24 mouse cellular contexts compared by ENCODE assay signal in the genomic region with DNA sequence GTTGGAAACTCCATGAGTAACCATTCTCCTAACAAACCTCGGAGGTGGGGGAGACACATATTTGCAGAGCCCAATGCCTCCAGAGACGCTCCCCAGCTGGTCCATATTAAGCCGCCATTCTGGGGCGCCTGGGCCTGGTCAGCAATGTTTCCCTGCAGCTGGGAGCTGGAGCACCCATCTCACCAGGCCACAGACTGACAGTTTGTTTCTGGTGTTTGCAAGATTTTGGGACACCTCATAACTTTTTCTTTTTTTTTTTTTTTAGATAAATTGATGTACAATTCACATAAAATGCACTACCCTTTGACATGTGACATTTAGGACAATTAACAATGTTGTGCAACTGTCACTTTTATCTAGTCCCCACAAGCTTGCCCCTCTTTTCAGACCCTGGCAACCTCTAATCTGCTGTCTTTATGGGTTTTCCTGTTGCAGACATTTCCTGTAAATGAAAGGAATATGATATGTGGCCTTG. TPM values are rescaled to one million over a fixed set of nuclear protein-coding genes. Genes with fewer than 3 reads are reported as not detected.
DNase-seq lines count a peak whose midpoint lies in the region; ATAC-seq and TF ChIP-seq lines count a peak whose summit lies in the region.
"Had no signal": no experiment of that assay in that cellular context is flagged by ENCODE, and none has a peak within 500 bp of the region (broad histone marks: within the 10 kb centered on the region; RNA-seq: fewer than 3 reads in every experiment).

No protein-coding gene starts in this region.

- dilution Hi-C loops in CH12.LX (cut with MboI; ENCODE audit: extremely low pct_ligation_motif_present, extremely low pct_unique_long_range_greater_than_20kb, low sequenced_read_pairs), result no loop called here

- H3K27ac ChIP-seq in kidney, adult 2 months (ENCODE audit: insufficient read depth, low read depth, low read length), result no peak overlapping the region
- H3K27ac ChIP-seq in kidney, embryonic 16.5 days (ENCODE audit: low read length), result no peak overlapping the region
- H3K27ac ChIP-seq in lung, embryonic 14.5 days (ENCODE audit: low read depth), result no peak overlapping the region
- no peak overlapping the region for H3K27ac ChIP-seq in CH12.LX (ENCODE audit: insufficient read depth, low read depth)
- no peak overlapping the region for H3K27ac ChIP-seq in left cerebral cortex, adult 2 months
- H3K27ac ChIP-seq: embryonic facial prominence, embryonic 13.5 days; heart, embryonic 13.5 days; limb, embryonic 10.5 days; macrophage; midbrain, embryonic 12.5 days; neural tube, embryonic 12.5 days had no signal

- no peak for TF ChIP-seq POLR2A in kidney, adult 2 months (IDR thresholded peaks at IDR 0.05; ENCODE audit: low read depth, low read length)
- no peak for TF ChIP-seq POLR2A in CH12.LX (IDR thresholded peaks at IDR 0.05; ENCODE audit: low read depth, low read length)

- no peak overlapping the region for H3K9ac ChIP-seq in kidney, embryonic 16.5 days (replicated peaks; ENCODE audit: low read length)
- H3K9ac ChIP-seq in lung, embryonic 14.5 days, result no peak overlapping the region
- no peak overlapping the region for H3K9ac ChIP-seq in CH12.LX (ENCODE audit: insufficient read depth, low read depth)
- H3K9ac ChIP-seq: embryonic facial prominence, embryonic 13.5 days; forebrain, postnatal 0 days; heart, embryonic 13.5 days; midbrain, embryonic 12.5 days; neural tube, embryonic 12.5 days had no signal

- no peaks in the 10 kb centered on the region for H3K27me3 ChIP-seq in kidney, adult 2 months (replicated peaks; ENCODE audit: control insufficient read depth, insufficient read depth, low read length)
- peaks cover 6% of the 10 kb centered on the region; the same call in 1 of the 2 replicates for H3K27me3 ChIP-seq in kidney, embryonic 16.5 days (ENCODE audit: insufficient read depth, low read length)
- no peaks in the 10 kb centered on the region for H3K27me3 ChIP-seq in lung, embryonic 14.5 days (ENCODE audit: insufficient read depth, low read length)
- H3K27me3 ChIP-seq in CH12.LX (replicated peaks), result no peaks in the 10 kb centered on the region
- H3K27me3 ChIP-seq: neural tube, embryonic 12.5 days had no signal

- 73% methylated on average over 4 of the region's 4 CpGs for WGBS in kidney, adult 2 months
- 73% methylated on average over 4 of the region's 4 CpGs for WGBS in kidney, embryonic 16.5 days
- WGBS in lung, embryonic 14.5 days, result 61% methylated on average over 4 of the region's 4 CpGs

- in situ Hi-C loops in CH12.LX (cut with MboI; ENCODE audit: low pct_ligation_motif_present, low pct_unique_long_range_greater_than_20kb, low sequenced_read_pairs), result loop anchor here (25.0 kb wide), 1 partner anchor 235 kb away; no protein-coding TSS in a partner anchor

- no peak; the same call in 1 of the 2 replicates for TF ChIP-seq EP300 in CH12.LX (IDR thresholded peaks at IDR 0.05; ENCODE audit: low read length)

- TF ChIP-seq CTCF in kidney, adult 2 months (conservative IDR thresholded peaks at IDR 0.05; ENCODE audit: insufficient read depth, insufficient read length, low read depth, low read length), result no peak
- no peak for TF ChIP-seq CTCF in lung, embryonic 14.5 days (IDR thresholded peaks at IDR 0.05; ENCODE audit: low read depth)
- TF ChIP-seq CTCF in CH12.LX (conservative IDR thresholded peaks at IDR 0.05 in 1 of 2, IDR thresholded peaks at IDR 0.05 in 1 of 2; ENCODE audit: low read depth in 2 of 2, low read length in 2 of 2), result no peak
- TF ChIP-seq CTCF in left cerebral cortex, adult 2 months (IDR thresholded peaks at IDR 0.05), result no peak

- no peaks in the 10 kb centered on the region for H3K9me3 ChIP-seq in kidney, embryonic 16.5 days (ENCODE audit: low read length)
- no peaks in the 10 kb centered on the region for H3K9me3 ChIP-seq in lung, embryonic 14.5 days (ENCODE audit: low read depth, low read length)
- H3K9me3 ChIP-seq in CH12.LX (replicated peaks; ENCODE audit: low read length), result no peaks in the 10 kb centered on the region
- H3K9me3 ChIP-seq: embryonic facial prominence, embryonic 13.5 days; heart, embryonic 13.5 days; limb, embryonic 10.5 days; midbrain, embryonic 12.5 days; neural tube, embryonic 12.5 days had no signal

- intact Hi-C loops in left cerebral cortex, adult 2 months (cut with DNase I), result no loop called here

- H3K4me2 ChIP-seq in kidney, embryonic 16.5 days (replicated peaks; ENCODE audit: low read depth, low read length), result no peak overlapping the region
- no peak overlapping the region for H3K4me2 ChIP-seq in lung, embryonic 14.5 days
- H3K4me2 ChIP-seq in CH12.LX (ENCODE audit: insufficient read depth, low read depth, poor library complexity, severe bottlenecking), result no peak overlapping the region
- H3K4me2 ChIP-seq: embryonic facial prominence, embryonic 13.5 days; heart, embryonic 13.5 days; midbrain, embryonic 12.5 days; neural tube, embryonic 12.5 days had no signal

- H3K4me1 ChIP-seq in kidney, adult 2 months (ENCODE audit: control insufficient read depth, insufficient read depth, low read length), result no peaks in the 10 kb centered on the region
- H3K4me1 ChIP-seq in kidney, embryonic 16.5 days (ENCODE audit: insufficient read depth, low read length), result no peaks in the 10 kb centered on the region
- H3K4me1 ChIP-seq in lung, embryonic 14.5 days (ENCODE audit: insufficient read depth), result no peaks in the 10 kb centered on the region
- H3K4me1 ChIP-seq in CH12.LX (ENCODE audit: control insufficient read depth in 1 of 2, insufficient read depth in 2 of 2), result no peaks in the 10 kb centered on the region
- H3K4me1 ChIP-seq: embryonic facial prominence, embryonic 13.5 days; limb, embryonic 10.5 days; midbrain, embryonic 12.5 days; neural tube, embryonic 12.5 days had no signal

- no peaks in the 10 kb centered on the region for H3K79me2 ChIP-seq in CH12.LX (replicated peaks; ENCODE audit: control insufficient read depth, extremely low read depth, insufficient read depth, poor library complexity, severe bottlenecking)

- no peaks in the 10 kb centered on the region for H3K36me3 ChIP-seq in kidney, adult 2 months (ENCODE audit: control insufficient read depth, insufficient read depth, low read length)
- no peaks in the 10 kb centered on the region for H3K36me3 ChIP-seq in kidney, embryonic 16.5 days (ENCODE audit: insufficient read depth, low read length)
- H3K36me3 ChIP-seq in lung, embryonic 14.5 days (ENCODE audit: insufficient read depth), result no peaks in the 10 kb centered on the region
- H3K36me3 ChIP-seq in CH12.LX (replicated peaks in 1 of 2; ENCODE audit: control insufficient read depth in 1 of 2, insufficient read depth in 1 of 2, low read length in 1 of 2), result no peaks in the 10 kb centered on the region
- H3K36me3 ChIP-seq: embryonic facial prominence, embryonic 13.5 days; heart, embryonic 13.5 days; limb, embryonic 10.5 days; midbrain, embryonic 12.5 days; neural tube, embryonic 12.5 days had no signal

- no peak for TF ChIP-seq RAD21 in CH12.LX (IDR thresholded peaks at IDR 0.05; ENCODE audit: low read depth, low read length)

- H3K4me3 ChIP-seq in kidney, adult 2 months (ENCODE audit: insufficient read depth, low read depth, low read length), result no peak overlapping the region
- H3K4me3 ChIP-seq in kidney, embryonic 16.5 days (ENCODE audit: low read length), result no peak overlapping the region
- no peak overlapping the region for H3K4me3 ChIP-seq in lung, embryonic 14.5 days (ENCODE audit: low read depth, low read length)
- H3K4me3 ChIP-seq in CH12.LX (replicated peaks in 1 of 3; ENCODE audit: low read depth in 2 of 3, low read length in 2 of 3, poor library complexity in 1 of 3), result no peak overlapping the region
- H3K4me3 ChIP-seq in left cerebral cortex, adult 2 months, result no peak overlapping the region
- H3K4me3 ChIP-seq: embryonic facial prominence, embryonic 13.5 days; heart, embryonic 13.5 days; limb, embryonic 10.5 days; midbrain, embryonic 12.5 days; neural tube, embryonic 12.5 days had no signal

- peak; percentile 33 for DNase-seq in kidney, adult 2 months
- DNase-seq in lung, embryonic 14.5 days, result peak; percentile 30
- DNase-seq in lung, adult 18-20 months, result no peak
- peak; percentile 14 for DNase-seq in CH12.LX (ENCODE audit: extremely low read depth)
- DNase-seq in fibroblast of lung, adult 2 months (ENCODE audit: low read depth), result peak; percentile 71
- no peak for DNase-seq in left cerebral cortex, adult 2 months (ENCODE audit: extremely low spot score in 1 of 2, low spot score in 2 of 2)
- no peak for DNase-seq in left cerebral cortex, adult 11 months (ENCODE audit: low spot score)
- DNase-seq: adrenal gland, postnatal 10 days; B cell, adult 2 months; cerebellum, postnatal 10 days; forebrain, postnatal 0 days; heart, postnatal 4 days; right cerebral cortex, postnatal 4 days had no signal

- ATAC-seq in kidney, embryonic 16.5 days (ENCODE audit: low FRiP score, low TSS enrichment), result no peak
- 0 out of 2 replicates have a peak, but pooled peaks have one; percentile 24 for ATAC-seq in lung, embryonic 14.5 days (ENCODE audit: insufficient read depth)
- ATAC-seq: activated CD4-positive, CD25-positive, alpha-beta regulatory T cell, adult 4 months; forebrain, postnatal 0 days; hindbrain, embryonic 16.5 days; intestine, postnatal 0 days had no signal

TF ChIP-seq in CH12.LX, 34 proteins besides CTCF, POLR2A, EP300 and RAD21:
- TF ChIP-seq ZMIZ1 (IDR thresholded peaks at IDR 0.05; ENCODE audit: low read depth, low read length) (no peak), MAZ (IDR thresholded peaks at IDR 0.05; ENCODE audit: low read depth, low read length) (no peak), ETS1 (conservative IDR thresholded peaks at IDR 0.05; ENCODE audit: low read depth, low read length) (0 out of 2 replicates have a peak, but pooled peaks have one; percentile 31)

RNA-seq across cellular contexts. Expression of a gene that starts 6.9 kb away (rescaled TPM):
- polyA plus RNA-seq in kidney, adult 2 months (2012; rRNA removed), result 0.06 and 0.11 TPM in 2 replicates
- 0.04 TPM in 1 of 2 replicates, not detected in the other for polyA plus RNA-seq in kidney, embryonic 16.5 days (2015; fragmentation: Nextera tagmentation; extraction: Ambion mirVana)
- 0.03 and 0.05 TPM in 2 replicates for polyA plus RNA-seq in lung, embryonic 14.5 days (2014; fragmentation: Nextera tagmentation; extraction: Ambion mirVana)
- total RNA-seq in CH12.LX (2012; rRNA removed) (0.04 TPM in 1 of 2 replicates, not detected in the other), CH12.LX (2014; rRNA removed) (not detected in 2 replicates)
- polyA plus RNA-seq in CH12.LX (2012; ENCODE audit: insufficient read length, low read depth), result 0.04 TPM in 1 of 2 replicates, not detected in the other
- total RNA-seq in left cerebral cortex, adult 2 months (2021), result under 1 TPM; 0.23 to 0.66 TPM
- total RNA-seq: liver, adult 2 months had no signal
- polyA plus RNA-seq: activated CD4-positive, CD25-positive, alpha-beta regulatory T cell, adult 4 months; macrophage had no signal

Comparison
In these comparisons a context has a peak if more than half of its experiments do, and no peak if none do; other contexts are left out.
1. DNase-seq: peak in kidney, adult 2 months (single experiment), lung, embryonic 14.5 days (single experiment), CH12.LX (single experiment) and fibroblast of lung, adult 2 months (single experiment); none in lung, adult 18-20 months (0 of 2), left cerebral cortex, adult 2 months (0 of 2) and left cerebral cortex, adult 11 months (single experiment).